Mouse (Mus musculus) kidney, adult 2 months (tissue): ENCODE data around the gene Mcat. TPM values are rescaled to one million over a fixed set of nuclear protein-coding genes. Genes with fewer than 3 reads are reported as not detected.

Source experiments
- DNase-seq: peaks from one replicate; pipeline ENCODE4 v3.0.0; 2021
- H3K27ac ChIP-seq: fragments of 200-500 bp; 2 replicates; pipeline ENCODE4 v1.5.1; 2012; ENCODE audit warnings: low read depth, low read length, control low read depth, inconsistent platforms; ENCODE audit not compliant: insufficient read depth
- H3K27me3 ChIP-seq: fragments of 200-500 bp; replicated peaks from 2 replicates; pipeline ENCODE4 v1.6.1; 2012; ENCODE audit warnings: mild to moderate bottlenecking, moderate library complexity, low read length, inconsistent platforms; ENCODE audit not compliant: control insufficient read depth, insufficient read depth
- H3K36me3 ChIP-seq: fragments of 200-500 bp; 2 replicates; pipeline ENCODE4 v1.6.1; 2012; ENCODE audit warnings: mild to moderate bottlenecking, moderate library complexity, low read length, inconsistent platforms; ENCODE audit not compliant: control insufficient read depth, insufficient read depth
- H3K4me1 ChIP-seq: fragments of 200-500 bp; 2 replicates; pipeline ENCODE4 v1.6.1; 2011; ENCODE audit warnings: low read length; ENCODE audit not compliant: control insufficient read depth, insufficient read depth
- H3K4me3 ChIP-seq: fragments of 200-500 bp; 2 replicates; pipeline ENCODE4 v1.5.1; 2011; ENCODE audit warnings: mild to moderate bottlenecking, low read depth, low read length, control low read depth; ENCODE audit not compliant: insufficient read depth
- CTCF ChIP-seq: fragments of 200-500 bp; conservative IDR thresholded peaks from 2 replicates; pipeline ENCODE4 v1.5.1; 2011; ENCODE audit warnings: low read depth, mild to moderate bottlenecking, control low read depth, low read length, moderate library complexity, mixed read lengths; ENCODE audit not compliant: insufficient read depth, insufficient read length
- POLR2A ChIP-seq: fragments of 200-500 bp; IDR thresholded peaks from one replicate; pipeline ENCODE4 v1.6.1; 2011; ENCODE audit warnings: low read depth, low read length, control low read depth
- WGBS: fragments of 180-500 bp; shearing (Covaris S2); methylation state at CpG from one replicate; pipeline ENCODE4 v1.1.7; 2018; 5-methylcytosine and 5-hydroxymethylcytosine counted together
- polyA plus RNA-seq: library from polyadenylated mRNA; depleted of rRNA; stranded (reverse); fragments of >200 nt; gene quantifications from 2 replicates; pipeline ENCODE4 v1.2.3, GENCODE M21; 2012

Gene Mcat
- polyA plus RNA-seq, 1 experiment = 31.8 TPM

GRCm38 (mm10) chr15:83534960-83535889 lies 28.4 kb downstream of the Mcat start:
- peaks cover 34% of the 10 kb centered on the region for H3K4me1 ChIP-seq
- no peak overlapping the region for H3K4me3 ChIP-seq
- H3K36me3 ChIP-seq = no peaks in the 10 kb centered on the region
- no peaks in the 10 kb centered on the region for H3K27me3 ChIP-seq
- H3K27ac ChIP-seq = no peak overlapping the region
- WGBS = 53% methylated on average over 17 of the region's 17 CpGs
- no peak for DNase-seq
- no peak for TF ChIP-seq POLR2A
- no peak for TF ChIP-seq CTCF

GRCm38 (mm10) chr15:83532606-83533005 lies 31.0 kb downstream of the Mcat start:
- Histone ChIP-seq H3K36me3 (no peaks in the 10 kb centered on the region), H3K4me3 (no peak overlapping the region), H3K27me3 (no peaks in the 10 kb centered on the region), H3K4me1 (peaks cover 35% of the 10 kb centered on the region), H3K27ac (no peak overlapping the region)
- TF ChIP-seq CTCF = no peak
- TF ChIP-seq POLR2A = no peak
- 74% methylated on average over 7 of the region's 7 CpGs for WGBS
- no peak for DNase-seq

GRCm38 (mm10) chr15:83531961-83532469 lies 31.6 kb downstream of the Mcat start:
- TF ChIP-seq POLR2A (no peak), CTCF (peak; percentile 68)
- no peaks in the 10 kb centered on the region for H3K36me3 ChIP-seq
- no peaks in the 10 kb centered on the region for H3K27me3 ChIP-seq
- no peak overlapping the region for H3K27ac ChIP-seq
- peak; percentile 44 for DNase-seq
- WGBS = 77% methylated on average over 5 of the region's 5 CpGs
- peaks cover 35% of the 10 kb centered on the region for H3K4me1 ChIP-seq
- peak overlapping the region; percentile 32; the same call in 1 of the 2 replicates for H3K4me3 ChIP-seq

- Histone ChIP-seq H3K4me3 (peak overlapping the region; percentile 32; the same call in 1 of the 2 replicates), H3K27me3 (no peaks in the 10 kb centered on the region), H3K4me1 (peaks cover 30% of the 10 kb centered on the region), H3K27ac (peak overlapping the region; percentile 97), H3K36me3 (no peaks in the 10 kb centered on the region)
- 31% methylated on average over 6 of the region's 6 CpGs for WGBS
- peak; percentile 89 for DNase-seq
- TF ChIP-seq CTCF (no peak), POLR2A (peak; percentile 63)
Observed at GRCm38 (mm10) chr15:83530688-83531087, 32.9 kb downstream of the Mcat start.

- H3K27me3 ChIP-seq = no peaks in the 10 kb centered on the region
- no peak overlapping the region for H3K4me3 ChIP-seq
- H3K36me3 ChIP-seq = no peaks in the 10 kb centered on the region
- peaks cover 30% of the 10 kb centered on the region for H3K4me1 ChIP-seq
- DNase-seq = peak; percentile 92
- WGBS = 12% methylated on average over 9 of the region's 9 CpGs
- TF ChIP-seq POLR2A = no peak
- TF ChIP-seq CTCF = no peak
- peak overlapping the region; percentile 97 for H3K27ac ChIP-seq
Observed at GRCm38 (mm10) chr15:83530233-83530632, 33.4 kb downstream of the Mcat start.

GRCm38 (mm10) chr15:83529765-83530164 lies 33.8 kb downstream of the Mcat start:
- WGBS = 35% methylated on average over 5 of the region's 5 CpGs
- peak overlapping the region; percentile 97 for H3K27ac ChIP-seq
- TF ChIP-seq CTCF = no peak
- TF ChIP-seq POLR2A = no peak
- no peaks in the 10 kb centered on the region for H3K36me3 ChIP-seq
- H3K4me3 ChIP-seq = no peak overlapping the region
- no peaks in the 10 kb centered on the region for H3K27me3 ChIP-seq
- peaks cover 25% of the 10 kb centered on the region for H3K4me1 ChIP-seq
- DNase-seq = peak; percentile 86

- no peak for TF ChIP-seq CTCF
- TF ChIP-seq POLR2A = no peak
- Histone ChIP-seq H3K4me3 (no peak overlapping the region), H3K4me1 (peaks cover 22% of the 10 kb centered on the region), H3K27ac (peak overlapping the region; percentile 97), H3K36me3 (no peaks in the 10 kb centered on the region), H3K27me3 (no peaks in the 10 kb centered on the region)
- 46% methylated on average over 4 of the region's 4 CpGs for WGBS
- peak; percentile 85 for DNase-seq
Observed at GRCm38 (mm10) chr15:83528892-83529291, 34.7 kb downstream of the Mcat start.
